Mouse (Mus musculus): ENCODE measurements at regions not wholly inside any gene's neighbourhood (a gene's known extent, or its start where the extent isn't known, plus 50 kb on each side); places are given as distances from the start of the nearest gene placed in this dataset.

DNA sequence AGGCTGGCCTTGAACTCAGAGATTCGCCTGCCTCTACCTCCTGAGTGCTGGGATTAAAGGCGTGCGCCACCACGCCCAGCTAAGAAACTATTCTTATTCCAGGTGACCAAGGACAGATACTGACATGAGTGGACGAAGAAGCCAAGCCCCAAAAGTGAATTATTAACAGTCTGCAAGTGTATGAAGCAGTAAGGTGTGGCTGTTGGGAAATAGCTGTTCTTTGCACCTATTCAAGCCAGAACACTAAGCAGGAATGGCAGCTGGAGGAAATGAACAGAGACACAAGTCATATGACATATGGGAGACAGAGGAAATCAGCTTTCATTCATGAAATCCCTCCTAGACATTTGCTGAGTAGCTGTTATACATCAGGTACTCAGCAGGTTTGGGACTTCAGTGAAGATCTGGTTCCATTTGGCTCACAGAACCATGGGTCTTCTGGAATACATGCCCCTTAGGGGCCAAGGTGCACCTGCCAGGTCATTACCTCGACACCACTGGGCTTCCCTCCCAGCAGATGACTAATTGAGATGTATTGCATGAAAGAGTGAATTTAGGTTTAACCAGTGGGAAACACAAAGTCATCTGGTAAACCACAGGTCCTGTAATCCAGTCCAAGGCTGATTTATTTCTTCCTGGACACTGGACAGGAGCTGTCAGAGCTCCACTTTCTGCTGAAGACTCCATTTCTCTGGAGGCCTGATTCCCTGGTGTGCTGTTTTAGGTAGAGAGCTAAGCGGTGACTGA, 101.0 kb upstream of the Adra1b start:
- Histone ChIP-seq H3K27ac (ENCODE audit: insufficient read depth, low read depth, low read length) (no peak overlapping the region), H3K4me1 (ENCODE audit: control insufficient read depth, insufficient read depth, low read length) (0 out of 2 replicates have a peak, but pooled peaks cover 7% of the 10 kb centered on the region), H3K36me3 (ENCODE audit: control insufficient read depth, insufficient read depth, low read length) (no peaks in the 10 kb centered on the region), H3K4me3 (ENCODE audit: insufficient read depth, low read depth, low read length) (no peak overlapping the region), H3K27me3 (replicated peaks; ENCODE audit: control insufficient read depth, insufficient read depth, low read length) (no peaks in the 10 kb centered on the region)
- peak; percentile 63 for DNase-seq
- no peak for TF ChIP-seq CTCF (conservative IDR thresholded peaks at IDR 0.05; ENCODE audit: insufficient read depth, insufficient read length, low read depth, low read length)
- no peak for TF ChIP-seq POLR2A (IDR thresholded peaks at IDR 0.05; ENCODE audit: low read depth, low read length)
- WGBS = 54% methylated on average over 7 of the region's 7 CpGs

DNA sequence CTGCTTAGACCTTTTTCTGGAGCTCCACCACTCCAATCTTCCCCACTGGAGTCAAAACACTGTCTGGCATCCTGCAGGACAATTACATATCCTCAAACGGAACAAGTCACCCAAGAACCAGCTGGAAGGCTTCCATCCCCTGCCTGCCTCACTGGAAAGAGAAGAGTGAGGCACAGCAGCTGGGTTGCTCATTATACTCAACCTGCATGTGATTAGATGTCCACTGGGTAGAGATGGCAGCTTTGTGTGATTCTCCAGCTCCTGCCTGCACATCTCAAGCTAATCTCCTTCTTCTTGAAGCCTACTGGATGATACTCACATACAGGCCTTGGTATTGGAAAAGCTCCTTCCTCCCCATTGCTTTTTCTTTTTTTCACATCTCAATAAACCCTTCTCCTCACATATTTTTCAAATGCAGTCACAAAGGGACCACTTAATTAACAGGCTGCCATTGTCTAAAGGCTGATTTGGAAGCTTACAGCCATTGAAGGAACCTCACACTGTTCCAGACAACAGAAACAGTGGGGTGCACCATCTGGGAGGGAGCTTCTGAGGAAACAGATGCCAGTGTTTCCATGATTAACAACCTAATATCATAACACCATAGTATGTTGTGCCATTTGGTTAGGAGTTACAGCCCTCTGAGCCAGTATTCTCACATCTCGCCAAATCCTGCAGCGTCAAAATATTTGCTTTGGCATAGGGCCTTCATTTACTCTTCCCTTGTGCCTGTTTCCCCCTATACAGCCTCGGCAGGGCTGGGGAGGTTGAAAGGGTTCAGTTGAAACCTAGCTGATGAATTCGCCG, 101.9 kb upstream of the Adra1b start:
- Histone ChIP-seq H3K4me3 (ENCODE audit: insufficient read depth, low read depth, low read length) (no peak overlapping the region), H3K4me1 (ENCODE audit: control insufficient read depth, insufficient read depth, low read length) (0 out of 2 replicates have a peak, but pooled peaks cover 7% of the 10 kb centered on the region), H3K27ac (ENCODE audit: insufficient read depth, low read depth, low read length) (no peak overlapping the region), H3K36me3 (ENCODE audit: control insufficient read depth, insufficient read depth, low read length) (no peaks in the 10 kb centered on the region), H3K27me3 (replicated peaks; ENCODE audit: control insufficient read depth, insufficient read depth, low read length) (no peaks in the 10 kb centered on the region)
- TF ChIP-seq CTCF (conservative IDR thresholded peaks at IDR 0.05; ENCODE audit: insufficient read depth, insufficient read length, low read depth, low read length) (no peak), POLR2A (IDR thresholded peaks at IDR 0.05; ENCODE audit: low read depth, low read length) (no peak)
- 56% methylated on average over 6 of the region's 6 CpGs for WGBS
- DNase-seq = peak; percentile 27

DNA sequence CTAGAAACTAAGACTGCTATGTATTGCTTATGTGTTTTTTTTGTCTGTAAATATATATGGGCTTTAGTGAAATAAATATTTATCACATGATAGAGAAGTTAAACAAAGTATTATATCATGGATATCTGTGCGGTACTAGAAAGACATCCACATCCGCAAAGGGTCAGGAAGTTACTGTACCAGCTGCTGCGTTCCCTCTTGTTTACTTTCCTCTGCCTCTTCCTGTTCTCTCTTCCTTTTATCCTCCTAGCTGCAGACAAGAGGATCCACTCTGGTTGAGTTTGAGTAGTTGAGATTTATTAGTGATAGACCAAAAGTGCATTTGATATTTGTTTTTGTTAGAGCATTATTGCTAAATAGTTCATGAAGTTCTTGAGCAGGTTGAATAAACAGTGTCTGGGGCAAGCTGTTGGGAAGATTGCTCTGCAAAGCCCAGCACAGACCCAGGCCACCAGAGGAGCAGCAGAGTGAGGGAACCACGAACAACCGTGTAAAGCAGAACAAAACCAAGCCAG, 106.6 kb upstream of the Adra1b start:
- peak; percentile 36 for DNase-seq
- Histone ChIP-seq H3K27ac (ENCODE audit: insufficient read depth, low read depth, low read length) (no peak overlapping the region), H3K4me3 (ENCODE audit: insufficient read depth, low read depth, low read length) (no peak overlapping the region), H3K36me3 (ENCODE audit: control insufficient read depth, insufficient read depth, low read length) (no peaks in the 10 kb centered on the region), H3K27me3 (replicated peaks; ENCODE audit: control insufficient read depth, insufficient read depth, low read length) (no peaks in the 10 kb centered on the region), H3K4me1 (ENCODE audit: control insufficient read depth, insufficient read depth, low read length) (0 out of 2 replicates have a peak, but pooled peaks cover 3% of the 10 kb centered on the region)
- TF ChIP-seq POLR2A (IDR thresholded peaks at IDR 0.05; ENCODE audit: low read depth, low read length) (no peak), CTCF (conservative IDR thresholded peaks at IDR 0.05; ENCODE audit: insufficient read depth, insufficient read length, low read depth, low read length) (no peak)
- 46% methylated on average over 5 of the region's 5 CpGs for WGBS

DNA sequence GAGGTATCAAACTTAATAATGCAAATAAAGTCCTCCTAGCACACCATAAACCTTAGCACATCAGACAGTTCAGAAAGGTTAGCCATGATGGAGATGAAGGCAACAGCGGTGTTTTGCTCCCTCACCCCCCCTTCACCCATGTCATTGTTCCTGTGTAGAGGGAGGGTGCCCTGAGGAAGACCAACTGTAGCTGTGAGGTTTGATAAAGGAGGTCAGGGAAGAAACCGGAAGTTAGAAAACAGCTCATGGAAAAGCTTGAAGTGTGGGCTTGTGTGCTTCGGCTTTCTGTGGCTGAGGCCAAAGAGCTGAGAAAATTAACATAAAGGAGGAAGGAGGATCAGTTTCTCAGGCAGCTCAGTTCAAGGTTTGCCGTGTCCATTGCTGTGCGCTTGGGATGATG, 111.3 kb upstream of the Adra1b start:
- no peak for DNase-seq
- Histone ChIP-seq H3K4me3 (ENCODE audit: insufficient read depth, low read depth, low read length) (no peak overlapping the region), H3K36me3 (ENCODE audit: control insufficient read depth, insufficient read depth, low read length) (no peaks in the 10 kb centered on the region), H3K4me1 (ENCODE audit: control insufficient read depth, insufficient read depth, low read length) (no peaks in the 10 kb centered on the region), H3K27me3 (replicated peaks; ENCODE audit: control insufficient read depth, insufficient read depth, low read length) (no peaks in the 10 kb centered on the region), H3K27ac (ENCODE audit: insufficient read depth, low read depth, low read length) (no peak overlapping the region)
- whole genome bisulfite sequencing = 79% methylated on average over 5 of the region's 5 CpGs
- no peak for TF ChIP-seq POLR2A (IDR thresholded peaks at IDR 0.05; ENCODE audit: low read depth, low read length)
- TF ChIP-seq CTCF (conservative IDR thresholded peaks at IDR 0.05; ENCODE audit: insufficient read depth, insufficient read length, low read depth, low read length) = no peak

DNA sequence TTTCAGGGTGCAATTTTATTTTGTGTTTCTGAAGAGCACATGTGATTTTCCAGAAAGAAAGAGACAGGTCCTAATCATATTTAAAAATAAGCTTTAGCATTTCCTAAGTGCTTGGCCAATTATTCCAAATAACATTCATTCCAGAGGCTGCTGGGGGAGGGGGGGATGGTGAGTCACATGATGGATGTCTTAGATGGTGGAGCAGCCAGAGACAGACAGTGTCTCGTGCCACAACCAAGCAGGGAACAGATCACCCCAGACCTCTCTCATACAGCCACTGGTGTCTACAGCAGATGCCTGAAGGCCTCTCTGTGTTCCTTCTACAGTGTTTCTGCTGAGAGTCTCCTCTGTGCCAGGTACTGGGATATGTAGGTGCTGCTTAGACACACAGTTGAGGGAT, 112.8 kb upstream of the Adra1b start:
- Histone ChIP-seq H3K4me3 (ENCODE audit: insufficient read depth, low read depth, low read length) (no peak overlapping the region), H3K4me1 (ENCODE audit: control insufficient read depth, insufficient read depth, low read length) (no peaks in the 10 kb centered on the region), H3K27me3 (replicated peaks; ENCODE audit: control insufficient read depth, insufficient read depth, low read length) (no peaks in the 10 kb centered on the region), H3K27ac (ENCODE audit: insufficient read depth, low read depth, low read length) (no peak overlapping the region), H3K36me3 (ENCODE audit: control insufficient read depth, insufficient read depth, low read length) (no peaks in the 10 kb centered on the region)
- no peak for TF ChIP-seq CTCF (conservative IDR thresholded peaks at IDR 0.05; ENCODE audit: insufficient read depth, insufficient read length, low read depth, low read length)
- no peak for TF ChIP-seq POLR2A (IDR thresholded peaks at IDR 0.05; ENCODE audit: low read depth, low read length)
- DNase-seq = peak; percentile 34
- WGBS = 56% methylated on average over 1 of the region's 1 CpGs

DNA sequence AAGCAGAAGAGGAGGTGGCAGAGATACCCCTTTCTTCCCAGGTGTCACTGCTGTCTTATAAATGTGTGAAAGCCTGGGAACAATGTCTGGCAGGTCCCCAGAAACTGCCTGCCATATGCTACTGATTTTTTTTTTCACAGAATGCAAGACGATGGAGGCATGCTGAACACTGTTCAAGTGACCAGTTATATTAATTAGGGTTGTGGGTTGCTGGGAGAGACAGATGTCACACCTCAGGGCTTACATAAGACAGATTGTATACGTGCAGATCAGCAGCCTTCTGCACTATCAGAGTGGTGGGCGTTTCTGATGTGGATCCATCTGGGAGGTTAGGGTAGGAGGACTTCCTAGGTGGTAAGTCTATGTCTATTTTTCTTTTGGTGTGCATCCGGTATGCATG, 120.6 kb upstream of the Adra1b start:
- TF ChIP-seq POLR2A (IDR thresholded peaks at IDR 0.05; ENCODE audit: low read depth, low read length) = no peak
- no peak for TF ChIP-seq CTCF (conservative IDR thresholded peaks at IDR 0.05; ENCODE audit: insufficient read depth, insufficient read length, low read depth, low read length)
- Histone ChIP-seq H3K27ac (ENCODE audit: insufficient read depth, low read depth, low read length) (no peak overlapping the region), H3K4me1 (ENCODE audit: control insufficient read depth, insufficient read depth, low read length) (no peaks in the 10 kb centered on the region), H3K27me3 (replicated peaks; ENCODE audit: control insufficient read depth, insufficient read depth, low read length) (no peaks in the 10 kb centered on the region), H3K36me3 (ENCODE audit: control insufficient read depth, insufficient read depth, low read length) (no peaks in the 10 kb centered on the region), H3K4me3 (ENCODE audit: insufficient read depth, low read depth, low read length) (no peak overlapping the region)
- DNase-seq = no peak
- 82% methylated on average over 4 of the region's 4 CpGs for WGBS

DNA sequence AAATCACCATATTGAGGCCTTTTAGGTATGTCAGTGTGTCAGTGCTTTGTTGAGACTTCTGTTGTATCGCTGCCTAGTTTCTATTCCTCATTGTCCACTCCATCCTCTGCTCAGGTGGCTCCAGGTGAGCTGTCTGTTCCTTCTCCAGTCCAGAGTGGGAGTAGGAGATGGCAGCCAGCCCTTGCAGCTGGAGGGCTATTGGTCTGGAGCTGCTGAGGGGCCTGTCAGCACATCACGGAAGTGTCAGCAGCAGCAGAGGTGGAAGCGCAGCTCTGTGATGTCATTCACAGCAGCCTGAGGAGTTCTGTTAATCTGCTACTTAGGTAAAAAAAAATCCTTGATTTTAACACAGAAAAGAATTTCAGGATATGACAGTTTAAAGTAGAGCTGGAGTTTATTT, 126.0 kb upstream of the Adra1b start:
- H3K36me3 ChIP-seq (ENCODE audit: control insufficient read depth, insufficient read depth, low read length) = no peaks in the 10 kb centered on the region
- TF ChIP-seq POLR2A (IDR thresholded peaks at IDR 0.05; ENCODE audit: low read depth, low read length) (no peak), CTCF (conservative IDR thresholded peaks at IDR 0.05; ENCODE audit: insufficient read depth, insufficient read length, low read depth, low read length) (no peak)
- no peak for DNase-seq
- no peaks in the 10 kb centered on the region for H3K4me1 ChIP-seq (ENCODE audit: control insufficient read depth, insufficient read depth, low read length)
- WGBS = 93% methylated on average over 3 of the region's 3 CpGs
- H3K4me3 ChIP-seq (ENCODE audit: insufficient read depth, low read depth, low read length) = no peak overlapping the region
- H3K27me3 ChIP-seq (replicated peaks; ENCODE audit: control insufficient read depth, insufficient read depth, low read length) = no peaks in the 10 kb centered on the region
- H3K27ac ChIP-seq (ENCODE audit: insufficient read depth, low read depth, low read length) = no peak overlapping the region
